Mouse (Mus musculus) urinary bladder, postnatal 25 days (tissue): ENCODE results near the gene Ncbp2.

Source experiments
- DNase-seq: peaks from one replicate; pipeline ENCODE4 v3.0.0; 2022; ENCODE audit warnings: low spot score

Ncbp2 gene

GRCm38 (mm10) chr16:31948345-31948774 is at the start of gene Ncbp2, which contains the start of gene 0610012G03Rik:
Ncbp2 (plus strand) TSS chr16:31948513.
0610012G03Rik (minus strand) TSS chr16:31948494.
- DNase-seq = peak; percentile 96

GRCm38 (mm10) chr16:31898546-31899326 is 49.6 kb upstream of the Ncbp2 start:
- no peak for DNase-seq

GRCm38 (mm10) chr16:31901886-31902285 is 46.4 kb upstream of the Ncbp2 start:
- DNase-seq = no peak

GRCm38 (mm10) chr16:31903239-31903638 is 45.1 kb upstream of the Ncbp2 start:
- DNase-seq = no peak

GRCm38 (mm10) chr16:31905331-31905730 is 43.0 kb upstream of the Ncbp2 start:
- no peak for DNase-seq

- no peak for DNase-seq
Observed at GRCm38 (mm10) chr16:31905891-31906825, 42.2 kb upstream of the Ncbp2 start.

- DNase-seq = peak; percentile 35
Observed at GRCm38 (mm10) chr16:31906896-31907295, 41.4 kb upstream of the Ncbp2 start.

- DNase-seq = no peak
Observed at GRCm38 (mm10) chr16:31908959-31909358, 39.4 kb upstream of the Ncbp2 start.

GRCm38 (mm10) chr16:31910281-31910847 is 37.9 kb upstream of the Ncbp2 start:
- DNase-seq = no peak

GRCm38 (mm10) chr16:31917776-31918175 is 30.5 kb upstream of the Ncbp2 start:
- no peak for DNase-seq

GRCm38 (mm10) chr16:31918248-31918724 is 30.0 kb upstream of the Ncbp2 start:
- peak; percentile 64 for DNase-seq

- DNase-seq = no peak
Observed at GRCm38 (mm10) chr16:31924368-31924767, 23.9 kb upstream of the Ncbp2 start.

GRCm38 (mm10) chr16:31926091-31926490 is 22.2 kb upstream of the Ncbp2 start:
- DNase-seq = no peak

GRCm38 (mm10) chr16:31926547-31927182 is 21.6 kb upstream of the Ncbp2 start:
- no peak for DNase-seq

- DNase-seq = no peak
Observed at GRCm38 (mm10) chr16:31927412-31927811, 20.9 kb upstream of the Ncbp2 start.

GRCm38 (mm10) chr16:31931330-31931729 is 17.0 kb upstream of the Ncbp2 start:
- DNase-seq = no peak

- no peak for DNase-seq
Observed at GRCm38 (mm10) chr16:31932255-31932654, 16.1 kb upstream of the Ncbp2 start.

GRCm38 (mm10) chr16:31932840-31933697 is 15.2 kb upstream of the Ncbp2 start:
- peak; percentile 74 for DNase-seq

GRCm38 (mm10) chr16:31933751-31934549 is 14.4 kb upstream of the Ncbp2 start, which contains the start of gene Pigz:
Pigz (plus strand) TSS chr16:31933851.
- peak; percentile 46 for DNase-seq

GRCm38 (mm10) chr16:31934550-31935010 is 13.7 kb upstream of the Ncbp2 start:
- DNase-seq = no peak
